Mouse (Mus musculus) adrenal gland, adult 18-20 months (tissue): ENCODE data around the gene Slc35f5. TPM values are rescaled to one million over a fixed set of nuclear protein-coding genes. Genes with fewer than 3 reads are reported as not detected.
"Not testable (repeated sequence)": the region's sequence is repeated elsewhere in the genome, so short reads cannot be mapped to it uniquely, and the experiment has no call there.

ENCODE experiments used
- DNase-seq, 2 experiments: peaks; one replicate each; pipeline ENCODE4 v3.0.0; 2021 to 2022; ENCODE audit warnings: low spot score in 2 of 2
- long read RNA-seq, 2 experiments: library from polyadenylated mRNA; stranded (forward); transcript quantifications; one replicate each; pipeline ENCODE4 v2.0.0; 2021
- total RNA-seq, 2 experiments: library from RNA; stranded (reverse); gene quantifications; 1 replicate in 1 of 2; 2 replicates in 1 of 2; pipeline ENCODE4 v1.2.3; 2021

Slc35f5 gene
- 10 to 100 TPM; 32.1 to 36.7 TPM for total RNA-seq
- long read RNA-seq, experiment 1, transcript Slc35f5-201 (16 exons, 2,733 nt): major isoform, 34 of 43 reads
- long read RNA-seq, experiment 1, partial matches to known transcripts: 1 of 43 reads
- long read RNA-seq, experiment 1, other reads (novel, unspliced or antisense): 8 of 43 reads
- long read RNA-seq, experiment 2, transcript Slc35f5-201 (16 exons, 2,733 nt): major isoform, 66 of 83 reads
- long read RNA-seq, experiment 2, partial matches to known transcripts: 5 of 83 reads
- long read RNA-seq, experiment 2, other reads (novel, unspliced or antisense): 12 of 83 reads

DNA sequence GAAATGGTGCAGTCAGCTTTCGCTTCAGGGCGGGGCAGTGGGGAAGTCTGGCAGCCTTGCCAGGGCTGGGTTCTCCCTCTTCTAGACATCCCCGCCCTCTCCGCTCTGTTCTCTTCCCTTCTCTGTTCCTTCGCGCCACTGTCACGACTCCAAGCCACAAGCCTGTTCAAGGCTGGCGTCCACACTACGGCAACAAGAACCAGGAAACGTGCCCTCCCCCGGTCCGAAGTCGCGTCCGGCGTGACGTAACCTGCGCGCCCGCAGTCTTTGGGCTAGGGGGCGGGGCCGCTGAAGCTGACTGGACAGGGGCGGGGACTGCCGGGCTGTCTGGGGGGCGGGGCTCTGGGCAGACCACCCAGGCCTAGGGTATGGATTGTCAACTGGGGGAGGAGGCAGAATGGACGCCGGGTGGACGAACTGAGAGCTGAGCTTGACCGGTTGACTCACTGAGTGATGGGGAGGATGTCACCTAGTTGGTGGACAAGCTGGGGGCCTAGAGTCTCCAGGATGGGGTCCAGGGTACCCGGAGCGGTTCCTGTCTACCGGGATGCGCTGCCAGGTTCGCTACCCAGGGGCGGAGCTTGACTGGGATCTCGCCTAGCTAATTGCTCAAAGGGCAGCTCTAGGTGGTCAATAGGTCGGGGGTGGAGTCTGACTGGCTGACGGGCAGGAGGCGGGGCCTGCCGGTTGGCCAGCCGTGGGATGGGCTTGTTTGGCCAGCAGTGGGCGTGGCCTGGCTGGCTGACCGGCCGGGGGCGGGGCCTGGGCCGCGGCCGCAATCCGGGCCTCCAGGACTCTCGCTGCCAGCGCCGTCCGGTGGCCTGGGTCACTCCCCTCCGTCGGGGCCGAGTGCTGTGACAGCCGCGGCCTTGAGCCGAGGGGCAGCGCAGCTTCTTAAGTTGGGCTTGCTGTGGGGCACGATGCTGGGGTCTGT lies at the start of gene Slc35f5:
Slc35f5 (plus strand) TSS at position 337 of the 934 bp plus-strand sequence.
- peak; percentile 97 to 99 for DNase-seq

DNA sequence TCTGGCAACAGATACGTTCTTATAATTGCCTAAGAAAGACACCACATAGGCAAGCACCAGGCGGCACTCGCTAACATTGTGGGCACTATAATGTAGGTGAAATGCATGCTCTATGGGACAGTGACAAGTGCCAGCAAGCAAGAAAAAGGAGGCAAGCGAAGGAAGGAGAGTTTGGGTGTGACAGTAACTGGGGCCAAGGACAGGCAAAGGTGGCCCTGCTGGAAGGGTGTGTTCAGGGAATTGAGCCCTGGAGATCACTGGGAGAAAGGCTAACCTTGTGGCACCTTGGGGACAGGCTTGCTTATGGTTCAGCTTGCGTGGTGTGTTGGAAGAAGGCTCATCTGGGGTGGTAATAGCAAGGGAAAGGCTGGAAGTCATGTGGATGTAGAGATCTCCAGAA lies 45.7 kb upstream of the Slc35f5 start:
- no peak for DNase-seq

DNA sequence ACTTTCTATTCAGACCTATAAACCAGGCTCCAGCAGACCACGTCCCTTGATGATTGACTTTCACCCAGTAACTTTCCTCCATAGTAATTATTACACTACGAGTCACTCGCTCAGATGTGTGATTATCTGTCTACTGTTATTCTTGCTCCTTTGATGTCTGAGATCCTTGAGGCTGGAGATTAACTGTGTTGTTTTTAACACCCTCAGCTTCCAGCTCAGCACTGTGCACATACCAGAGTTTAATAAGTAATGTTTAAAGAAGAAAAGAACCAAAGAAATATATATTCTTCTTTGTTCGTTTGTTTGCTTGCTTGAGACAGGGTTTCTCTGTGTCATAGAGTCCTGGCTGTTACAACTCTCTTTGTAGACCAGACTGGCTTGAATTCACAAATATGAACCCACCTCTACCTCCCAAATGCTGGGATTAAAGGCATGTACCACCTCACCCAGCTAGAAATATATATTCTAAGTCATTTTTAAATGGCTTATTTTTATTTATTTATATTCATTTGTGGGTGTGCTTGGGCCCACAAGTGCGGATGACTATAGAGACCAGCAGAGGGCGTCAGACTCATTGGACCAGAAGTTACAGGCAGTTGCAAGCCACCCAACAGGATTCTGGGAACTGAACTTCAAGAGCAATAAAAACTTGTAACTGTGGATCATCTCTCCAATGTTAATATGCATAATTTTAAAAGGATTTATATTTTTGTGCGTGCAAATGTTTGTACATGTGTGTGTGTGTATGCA lies 43.3 kb upstream of the Slc35f5 start:
- no peak for DNase-seq

DNA sequence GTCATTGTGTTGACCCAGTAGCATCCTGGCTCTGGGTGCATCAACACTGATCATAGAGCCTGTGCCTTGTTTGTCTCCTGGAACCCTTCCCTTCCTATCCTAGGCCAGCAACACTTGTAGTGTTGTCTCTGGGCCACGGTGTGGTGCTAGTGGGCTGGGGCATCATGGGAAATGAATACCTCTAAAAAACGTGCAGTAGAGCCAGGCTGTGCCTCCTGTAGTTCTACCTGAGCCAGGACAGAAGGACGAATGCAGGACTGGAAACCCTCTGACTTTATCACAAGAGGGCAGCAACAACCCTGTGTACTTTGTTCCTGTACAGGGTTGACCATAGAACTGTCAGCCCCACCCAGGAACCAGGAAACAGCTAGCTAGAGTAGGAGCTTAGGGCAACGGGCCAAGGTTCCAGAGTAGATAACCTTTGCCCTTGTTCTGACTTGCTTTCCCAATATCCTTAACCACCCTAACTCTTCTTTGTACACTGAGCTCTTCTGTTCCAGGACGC lies 41.2 kb upstream of the Slc35f5 start:
- DNase-seq: peak; percentile 30 to 47

DNA sequence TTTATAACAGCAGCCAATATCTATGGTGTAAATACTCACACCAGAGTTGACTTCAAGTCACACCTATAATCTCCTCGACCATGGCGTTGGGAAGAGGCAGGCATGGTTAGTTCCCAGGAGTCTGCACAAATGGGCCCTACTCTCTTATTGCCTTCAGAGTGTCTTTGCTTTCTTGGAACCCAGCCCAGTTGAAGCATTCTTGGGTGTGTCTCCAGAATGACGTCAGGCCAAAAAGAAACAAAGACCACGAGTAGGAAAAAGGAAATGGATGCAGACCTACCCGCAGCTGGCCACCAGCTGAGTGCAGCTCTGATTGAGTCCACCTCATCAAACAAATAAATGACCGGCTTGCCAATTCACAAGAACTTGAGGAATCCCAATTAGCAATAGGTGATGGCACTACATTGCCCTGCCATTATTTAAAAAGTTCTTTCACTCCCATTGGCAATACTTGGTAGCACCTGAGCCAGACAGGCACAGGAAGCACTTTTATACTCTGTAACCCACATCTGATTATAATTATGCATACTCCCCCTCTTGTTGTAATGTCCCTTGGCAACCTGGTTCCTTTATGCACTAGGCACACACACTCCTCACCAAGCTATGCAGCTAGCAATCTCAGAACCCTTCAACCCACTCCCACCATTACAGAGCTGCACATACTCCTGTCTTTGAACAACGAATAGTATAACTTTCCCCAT lies 34.3 kb upstream of the Slc35f5 start:
- DNase-seq: no peak

DNA sequence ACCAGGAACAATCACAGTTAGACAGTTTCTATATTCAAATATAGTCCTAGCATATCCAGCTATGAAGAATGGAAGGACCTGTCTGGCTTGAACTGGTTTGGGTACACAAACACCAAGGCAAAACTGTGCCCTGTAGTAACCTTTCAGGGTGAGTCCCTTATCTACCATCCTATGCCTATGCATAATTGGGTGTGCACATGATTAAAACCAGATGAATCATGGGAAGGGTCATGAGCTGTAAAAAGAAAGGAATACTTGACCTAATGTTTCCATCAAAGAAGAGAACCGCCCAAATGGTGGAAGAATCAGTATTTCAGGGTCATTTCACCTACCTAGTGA lies 33.8 kb upstream of the Slc35f5 start:
- no peak for DNase-seq

DNA sequence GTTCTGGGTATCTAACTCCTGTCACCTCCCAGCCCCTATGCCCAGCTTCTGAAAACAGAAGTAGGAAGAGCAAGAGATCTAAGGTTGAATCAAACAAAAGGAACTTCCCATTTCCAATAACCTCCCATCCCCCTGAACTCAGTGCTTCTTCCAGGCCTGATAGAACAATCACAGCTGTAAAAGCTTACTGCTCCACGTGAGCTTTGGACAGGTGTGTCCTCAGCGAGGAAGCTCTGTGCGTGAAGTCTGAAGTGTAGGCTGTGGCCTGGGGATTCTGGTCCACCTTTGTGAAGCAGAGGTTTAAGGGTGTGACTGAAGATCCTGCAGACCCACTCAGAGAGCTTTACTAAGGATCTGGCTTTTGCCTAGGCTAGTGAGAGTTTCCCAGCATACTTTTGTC lies 33.0 kb upstream of the Slc35f5 start:
- DNase-seq: no peak

DNA sequence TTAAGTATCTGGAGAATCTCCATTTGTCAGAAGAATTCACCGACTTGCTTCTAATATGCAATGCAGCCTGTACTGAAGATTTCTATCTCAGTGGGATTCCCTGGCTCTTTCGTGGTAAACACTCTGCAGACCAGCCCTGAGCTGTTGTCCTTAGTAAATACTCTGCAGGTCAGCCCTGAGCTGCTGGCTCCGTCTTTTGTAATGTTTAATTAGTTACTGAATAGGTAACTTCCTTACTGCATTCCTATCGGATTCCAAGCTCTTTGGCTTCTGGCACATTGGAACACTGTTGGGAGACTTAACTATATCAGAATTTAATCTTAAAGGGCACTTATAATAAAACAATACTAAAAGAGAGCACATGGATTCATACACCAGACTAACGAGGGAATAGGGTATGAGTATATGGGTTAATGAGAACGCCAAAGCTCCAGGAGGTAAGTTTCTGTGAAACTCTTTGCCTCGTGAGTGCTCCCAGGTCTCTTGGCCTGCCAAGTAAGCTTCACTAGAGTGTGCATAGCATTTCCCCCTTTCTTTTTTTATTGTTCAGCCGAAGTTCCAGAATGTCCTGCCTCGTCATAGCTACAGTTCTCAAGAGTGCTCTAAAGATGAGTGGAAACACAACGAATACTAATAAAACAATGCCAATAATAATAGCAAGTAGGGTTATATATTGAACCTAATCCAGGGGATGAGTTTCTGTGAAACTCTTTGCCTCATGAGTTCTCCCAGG lies 27.0 kb upstream of the Slc35f5 start:
- not testable (repeated sequence) for DNase-seq

DNA sequence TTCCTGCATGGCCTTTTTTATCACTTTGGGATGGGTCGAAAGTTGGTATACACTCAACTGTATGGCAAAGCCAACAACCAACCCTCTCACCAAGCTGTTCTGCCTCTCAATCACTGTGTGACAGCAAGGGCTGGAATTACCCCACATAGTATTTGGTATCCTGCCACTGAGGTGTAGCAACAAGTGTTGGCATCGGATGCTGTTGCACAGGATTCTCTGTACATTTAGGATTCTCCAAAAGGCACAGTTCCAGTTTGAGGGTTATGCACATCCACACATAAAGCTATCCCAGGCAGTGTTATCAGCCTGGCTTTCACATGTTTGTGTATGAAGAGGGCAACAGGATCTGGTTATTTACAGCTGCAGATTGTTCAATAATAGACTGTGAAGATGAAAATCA lies 23.3 kb upstream of the Slc35f5 start:
- DNase-seq: no peak

DNA sequence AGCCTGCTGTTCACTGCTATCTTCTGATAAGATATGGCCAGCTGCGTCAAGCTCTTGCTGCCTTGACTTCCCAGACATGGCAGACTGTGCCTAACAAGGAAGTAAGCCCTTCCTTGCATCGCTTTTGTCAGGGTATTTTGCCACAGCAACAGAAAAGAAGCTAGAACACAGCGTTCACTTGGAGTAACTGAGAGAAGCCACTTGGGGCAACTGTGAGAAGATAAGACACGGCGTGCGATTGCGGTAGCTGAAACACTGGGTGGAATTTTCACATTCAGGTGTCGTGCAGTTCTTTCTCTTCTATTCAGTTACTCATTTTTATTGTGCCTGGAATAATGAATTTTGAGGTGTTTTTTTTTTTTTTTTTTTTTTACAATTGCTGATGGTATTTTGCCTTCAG lies 22.6 kb upstream of the Slc35f5 start:
- DNase-seq: no peak

DNA sequence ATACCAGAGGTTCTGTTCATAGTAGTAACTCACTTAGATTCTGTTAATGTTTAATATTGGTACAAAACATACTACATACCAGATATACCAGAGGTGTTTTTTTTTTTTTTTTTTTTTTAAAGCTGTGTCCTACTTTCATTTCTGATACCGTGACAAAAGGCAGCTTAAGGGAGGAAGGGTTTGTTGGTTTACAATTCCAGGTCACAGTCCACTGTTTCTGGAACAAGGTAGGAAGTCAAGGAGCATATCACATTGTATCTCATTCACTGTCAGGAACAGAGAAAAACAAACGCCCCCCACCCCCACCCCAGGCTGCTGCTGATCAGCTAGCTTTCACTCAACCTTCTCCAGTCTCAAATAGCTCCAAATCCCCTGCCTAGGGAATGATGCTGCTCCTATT lies 21.1 kb upstream of the Slc35f5 start:
- no peak for DNase-seq

DNA sequence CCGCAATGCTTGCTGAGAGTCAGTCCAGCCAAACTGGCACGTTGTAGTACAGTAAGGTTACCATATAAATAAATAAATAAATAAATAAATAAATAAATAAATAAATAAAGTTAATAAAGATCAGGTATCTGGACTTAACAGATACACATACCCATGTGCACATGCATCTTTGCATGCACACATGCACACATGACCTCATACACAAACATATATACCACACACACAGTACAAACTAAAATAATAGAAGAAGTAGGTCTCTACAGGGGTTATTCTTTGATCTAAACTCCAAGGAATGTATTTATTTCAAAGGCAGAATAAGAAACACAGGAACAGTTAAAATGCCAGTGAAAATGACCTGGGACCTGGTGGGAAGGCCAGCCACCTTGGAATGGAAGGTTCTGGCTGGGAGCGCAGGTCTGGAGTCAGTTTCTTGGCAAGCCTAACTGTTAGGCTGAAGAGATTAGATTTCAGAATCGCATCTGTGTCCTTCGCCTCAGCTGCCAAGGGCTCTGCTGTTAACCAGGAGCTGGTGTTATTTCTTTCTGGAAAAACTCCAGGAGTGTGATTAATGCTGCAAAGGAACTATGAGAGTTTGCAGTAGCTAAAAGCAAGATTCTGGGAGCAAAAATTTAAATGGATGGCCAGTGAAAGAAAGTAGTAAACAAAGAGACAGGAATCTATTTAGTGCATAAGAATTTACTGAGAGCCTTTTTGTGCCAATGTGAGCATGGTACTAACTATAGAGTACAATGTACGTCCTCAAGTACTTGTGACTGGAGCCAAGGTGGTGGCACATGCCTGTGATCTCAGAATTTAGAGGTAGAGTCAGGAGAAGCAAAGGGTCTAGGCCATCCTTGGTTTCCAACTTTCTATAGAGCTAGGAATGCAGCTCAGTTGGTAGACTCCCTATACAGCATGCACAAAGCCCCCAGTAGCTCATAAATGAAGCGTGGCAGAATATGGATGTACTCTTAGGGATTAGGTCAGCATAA lies 18.1 kb upstream of the Slc35f5 start:
- peak in 1 of 2 experiments; percentile 6 for DNase-seq

DNA sequence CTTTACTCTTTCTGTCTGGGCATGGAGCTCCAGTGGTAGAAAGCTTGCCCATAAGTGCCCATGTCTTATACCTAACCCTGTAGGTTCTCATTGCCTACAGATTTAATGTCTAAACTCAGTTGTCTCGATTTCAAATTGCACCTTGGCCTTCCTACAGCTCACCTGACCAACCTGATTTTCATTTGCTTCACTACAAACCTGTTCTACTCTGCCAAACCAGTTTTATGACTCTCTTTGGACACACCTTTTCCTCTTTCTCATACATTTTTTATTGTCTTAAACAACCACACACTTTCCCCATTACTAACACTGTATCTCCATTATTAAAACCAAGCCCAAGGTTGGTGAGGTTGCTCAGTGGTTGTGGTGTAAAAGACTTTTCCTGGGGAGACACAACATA lies 10.5 kb upstream of the Slc35f5 start:
- no peak for DNase-seq

DNA sequence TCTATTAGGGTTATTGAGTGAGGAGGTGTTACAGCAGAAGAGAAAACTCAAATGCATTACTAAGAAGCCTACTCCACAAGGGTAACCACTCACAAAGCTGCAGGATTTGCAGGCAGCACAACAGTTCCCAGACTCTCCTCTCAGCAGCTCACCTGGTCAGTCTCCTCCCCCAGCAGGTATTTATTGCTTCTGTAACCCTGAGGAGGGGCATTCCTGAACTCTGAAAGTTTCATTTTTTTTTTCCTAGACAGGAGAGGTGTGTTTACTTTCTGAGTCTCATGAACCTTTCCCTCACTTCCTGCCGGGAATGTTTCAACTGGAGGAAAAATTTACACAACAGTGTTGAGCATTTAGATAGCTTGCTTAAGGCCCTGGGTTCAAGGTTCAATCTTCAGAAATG lies 10.0 kb upstream of the Slc35f5 start:
- DNase-seq: no peak

DNA sequence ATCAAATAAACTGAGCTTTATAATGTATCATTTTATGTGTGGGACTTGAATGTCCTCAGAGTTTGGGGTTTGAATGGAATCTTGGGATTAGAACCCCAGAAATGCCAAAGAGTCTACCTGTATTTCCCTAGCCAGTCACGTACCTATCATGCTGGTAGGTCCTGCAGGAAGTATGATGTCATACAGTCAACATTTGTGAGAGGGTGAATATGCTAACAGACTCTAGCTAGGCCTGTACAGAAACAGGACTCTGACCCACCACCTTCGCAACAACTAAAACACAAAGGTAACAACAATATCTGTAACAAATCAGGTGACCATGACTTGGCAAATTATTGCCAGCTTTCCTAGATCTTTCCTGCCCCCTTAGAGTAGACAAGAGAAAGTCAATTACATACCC lies 8.8 kb upstream of the Slc35f5 start:
- DNase-seq: no peak

DNA sequence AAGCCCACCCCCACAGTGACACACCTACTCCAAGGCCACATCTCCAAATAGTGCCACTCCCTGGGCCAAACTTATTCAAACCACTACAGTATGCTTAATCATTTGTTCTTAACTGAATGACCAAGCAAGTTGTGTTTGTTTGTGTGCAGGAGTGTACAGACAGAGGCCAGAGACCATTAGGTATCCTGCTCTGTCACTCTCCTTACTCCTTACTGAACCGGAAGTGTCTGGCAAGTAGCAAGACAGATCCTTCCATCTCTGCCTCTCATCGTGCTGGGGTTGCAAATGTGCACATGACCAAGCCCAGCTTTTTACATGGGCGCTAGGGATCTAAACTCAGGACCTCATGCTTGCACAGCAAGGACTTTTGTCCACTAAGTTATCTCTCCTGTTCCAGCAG lies 1.1 kb upstream of the Slc35f5 start:
- DNase-seq: no peak

DNA sequence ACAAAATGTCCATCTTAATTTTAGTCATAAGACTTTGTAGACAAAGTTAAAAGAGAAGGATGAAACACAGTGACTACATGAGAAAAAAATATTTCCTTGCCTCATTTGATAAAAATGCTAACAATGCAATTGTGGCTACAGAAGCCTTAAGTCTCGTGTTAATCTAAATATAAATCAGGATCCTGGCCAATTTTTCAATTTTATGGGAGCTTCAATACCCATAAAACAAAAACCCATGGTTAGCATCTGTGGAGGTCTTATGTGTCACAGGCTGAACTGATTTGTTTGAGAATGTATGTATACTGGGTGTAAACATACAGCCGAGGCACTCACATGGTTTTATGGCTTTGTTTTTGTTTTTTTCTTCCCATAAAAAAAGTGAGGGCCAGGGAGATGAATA lies 674 bp upstream of the Slc35f5 start:
- no peak for DNase-seq

DNA sequence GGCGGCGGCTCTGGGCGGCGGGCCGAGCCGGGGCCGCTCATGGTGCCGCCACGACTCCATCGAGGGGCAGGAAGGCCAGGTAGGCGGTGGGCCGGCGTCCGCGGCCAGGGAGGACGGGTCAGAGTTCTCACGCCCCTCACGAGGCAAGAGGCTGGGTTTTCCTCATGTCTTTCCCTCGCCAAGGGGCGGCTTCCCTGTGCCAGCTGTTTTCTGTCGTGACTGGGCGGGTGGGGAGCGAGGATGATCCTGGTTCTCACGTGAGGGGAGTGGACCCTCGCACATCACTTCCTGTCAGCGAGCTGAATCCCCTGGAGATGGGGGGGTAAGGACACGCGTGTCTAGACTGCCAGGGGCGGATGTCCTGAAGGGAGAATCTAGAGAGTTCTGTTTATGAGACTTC lies 811 bp downstream of the Slc35f5 start:
- DNase-seq: no peak

DNA sequence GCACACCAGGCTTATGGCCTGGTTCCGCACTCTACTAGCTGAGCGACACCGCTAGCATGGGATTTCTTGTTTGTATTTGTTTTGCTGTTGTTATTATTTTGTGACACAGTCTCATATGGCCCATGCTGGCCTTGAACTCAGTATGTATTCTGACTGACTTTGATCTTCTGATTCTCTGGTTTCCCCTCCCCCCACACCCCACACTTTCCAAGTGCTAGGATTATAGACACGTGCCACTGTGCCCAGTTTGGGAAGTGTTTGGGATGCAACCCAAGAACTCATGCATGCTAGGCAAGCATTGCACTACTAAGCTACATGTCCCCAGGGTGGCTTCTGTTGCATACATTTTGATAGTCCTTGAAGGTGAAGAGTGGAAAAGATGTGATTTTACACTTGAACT lies 1.4 kb downstream of the Slc35f5 start:
- no peak for DNase-seq
